Mouse (Mus musculus): ENCODE results near the gene Selenof.

Gene Selenof

DNA sequence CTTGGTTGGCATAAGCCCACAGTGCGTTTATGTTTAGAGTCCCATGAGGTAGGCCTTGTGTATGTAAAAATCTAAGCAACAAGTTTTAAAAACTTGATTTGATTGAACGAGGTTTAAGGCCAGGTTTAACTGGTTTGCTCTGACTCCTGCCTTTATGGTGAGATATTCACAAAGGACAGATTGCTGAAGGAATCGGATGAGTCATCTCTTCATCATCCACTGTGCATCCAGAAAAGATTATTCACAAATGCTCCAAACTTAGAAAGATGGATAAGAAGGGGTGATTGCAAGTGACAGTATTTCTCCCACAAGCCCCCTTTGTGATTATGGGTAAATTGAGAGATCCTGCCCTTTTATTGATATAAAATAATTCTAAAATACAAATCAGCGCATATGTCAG lies 8.8 kb downstream of the Selenof start:
- peaks cover 6% of the 10 kb centered on the region; the same call in 1 of the 2 replicates for H3K36me3 ChIP-seq (ENCODE audit: control insufficient read depth, insufficient read depth, low read length, poor library complexity, severe bottlenecking)
- DNase-seq (ENCODE audit: low read depth, low spot score), result no peak
- H3K27me3 ChIP-seq (ENCODE audit: control insufficient read depth, insufficient read depth, low read length, poor library complexity, severe bottlenecking), result no peaks in the 10 kb centered on the region

DNA sequence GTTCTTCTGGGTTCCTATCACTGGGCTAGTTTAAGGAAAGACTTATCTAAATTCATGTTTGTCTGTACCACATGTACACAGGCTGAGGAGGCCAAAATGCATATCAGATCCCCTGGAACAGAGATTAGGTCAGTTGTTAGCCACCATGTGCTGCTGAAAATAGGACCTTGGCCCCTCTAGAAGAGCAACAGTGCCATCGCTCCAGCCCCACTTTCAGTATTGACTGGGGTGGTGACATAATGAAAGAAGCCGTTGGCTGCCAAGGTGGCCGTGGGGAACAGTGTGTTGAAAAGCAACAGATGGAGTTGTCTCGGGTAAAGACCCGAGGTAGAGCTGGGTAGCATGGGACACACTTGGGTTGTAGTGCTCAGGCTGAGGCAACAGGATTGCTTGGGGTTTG lies 9.7 kb downstream of the Selenof start:
- H3K27me3 ChIP-seq (ENCODE audit: control insufficient read depth, insufficient read depth, low read length, poor library complexity, severe bottlenecking), result no peaks in the 10 kb centered on the region
- peaks cover 6% of the 10 kb centered on the region; the same call in 1 of the 2 replicates for H3K36me3 ChIP-seq (ENCODE audit: control insufficient read depth, insufficient read depth, low read length, poor library complexity, severe bottlenecking)
- DNase-seq (ENCODE audit: low read depth, low spot score), result no peak

DNA sequence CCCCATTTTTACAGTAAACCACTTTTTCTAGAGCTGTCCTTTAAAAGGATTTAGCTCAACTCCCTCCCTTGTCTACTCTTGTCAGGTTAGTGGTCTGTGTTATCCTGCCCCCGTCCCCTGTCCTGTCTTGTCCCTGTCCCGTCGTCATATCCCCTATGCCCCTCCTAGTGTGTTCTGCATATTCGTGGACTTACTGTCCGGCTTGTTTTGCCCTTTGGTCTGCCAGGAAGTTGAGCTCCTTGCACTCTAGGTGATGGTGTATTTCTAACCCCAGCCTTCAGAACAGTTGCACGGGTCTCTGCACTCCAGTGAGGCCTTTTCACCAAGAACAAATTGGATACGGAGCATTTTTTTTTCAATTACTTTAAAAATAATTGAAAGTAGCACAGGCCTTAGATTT lies 10.2 kb downstream of the Selenof start:
- peaks cover 6% of the 10 kb centered on the region; the same call in 1 of the 2 replicates for H3K36me3 ChIP-seq (ENCODE audit: control insufficient read depth, insufficient read depth, low read length, poor library complexity, severe bottlenecking)
- DNase-seq (ENCODE audit: low read depth, low spot score), result no peak

DNA sequence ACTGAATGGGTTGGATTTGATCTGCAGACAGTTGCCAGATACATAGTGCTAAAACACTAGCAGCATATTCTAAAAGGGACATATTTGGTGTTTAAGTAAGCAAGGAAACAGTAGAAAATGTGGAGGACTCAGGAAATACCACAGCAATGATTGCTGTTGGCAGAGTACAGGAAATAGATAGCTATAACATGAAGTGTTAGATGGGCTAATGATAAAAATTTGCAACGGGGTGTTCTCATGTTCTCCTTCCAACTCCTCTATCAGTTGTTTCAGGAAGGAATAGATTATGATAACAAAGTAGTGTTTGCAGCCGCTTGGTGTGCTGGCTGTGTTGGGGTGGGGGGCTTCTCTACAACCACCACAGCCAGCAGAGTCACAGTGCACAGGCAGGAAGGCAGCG lies 11.7 kb downstream of the Selenof start:
- DNase-seq (ENCODE audit: low read depth, low spot score), result no peak

More for the DNA sequence above, 10.2 kb downstream of the Selenof start:
- no peaks in the 10 kb centered on the region for H3K27me3 ChIP-seq (ENCODE audit: control insufficient read depth, insufficient read depth, low read length, poor library complexity, severe bottlenecking)

DNA sequence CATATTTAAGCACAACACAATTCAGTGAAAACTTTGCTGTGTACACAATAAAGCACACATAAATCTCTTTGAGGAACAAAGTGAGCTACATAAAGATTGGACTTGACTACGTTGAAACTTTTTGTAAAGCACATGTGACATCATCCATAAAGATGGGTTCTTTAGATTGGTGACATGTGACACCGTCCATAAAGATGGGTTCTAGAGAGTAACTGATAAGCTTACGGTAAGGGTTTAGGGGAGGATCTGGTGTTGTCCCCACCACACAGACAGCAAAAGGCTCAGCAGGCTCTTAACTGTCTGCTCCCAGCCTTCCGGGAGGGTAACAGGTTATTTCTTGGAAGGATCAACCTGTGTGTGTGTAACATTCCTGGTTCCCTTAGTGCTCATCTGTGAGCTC lies 12.2 kb downstream of the Selenof start:
- no peak for DNase-seq (ENCODE audit: low read depth, low spot score)
- H3K36me3 ChIP-seq (ENCODE audit: control insufficient read depth, insufficient read depth, low read length, poor library complexity, severe bottlenecking), result peaks cover 8% of the 10 kb centered on the region; the same call in 1 of the 2 replicates
- H3K27me3 ChIP-seq (ENCODE audit: control insufficient read depth, insufficient read depth, low read length, poor library complexity, severe bottlenecking), result no peaks in the 10 kb centered on the region

More for the DNA sequence above, 11.7 kb downstream of the Selenof start:
- peaks cover 6% of the 10 kb centered on the region; the same call in 1 of the 2 replicates for H3K36me3 ChIP-seq (ENCODE audit: control insufficient read depth, insufficient read depth, low read length, poor library complexity, severe bottlenecking)
- no peaks in the 10 kb centered on the region for H3K27me3 ChIP-seq (ENCODE audit: control insufficient read depth, insufficient read depth, low read length, poor library complexity, severe bottlenecking)

DNA sequence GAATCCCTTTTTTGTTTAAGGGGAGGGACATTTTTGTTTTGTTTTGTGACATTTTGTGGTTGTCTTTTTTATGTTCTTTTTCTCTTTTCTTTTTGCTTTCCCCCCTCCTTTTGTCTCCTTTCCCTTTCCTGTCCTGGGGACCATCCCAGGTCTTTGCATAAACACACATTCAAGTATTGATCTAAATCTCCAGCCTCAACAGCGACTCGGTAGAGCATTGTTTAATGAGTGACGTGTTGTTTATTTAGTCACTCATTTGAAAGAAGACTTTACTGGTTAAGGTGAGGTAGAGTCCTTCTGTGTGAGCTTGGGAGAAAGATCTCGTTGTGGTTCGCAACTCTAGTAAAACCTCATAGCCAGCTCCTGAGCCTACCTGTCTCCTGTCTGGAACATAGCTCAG lies 13.7 kb downstream of the Selenof start:
- peaks cover 5% of the 10 kb centered on the region; the same call in 1 of the 2 replicates for H3K36me3 ChIP-seq (ENCODE audit: control insufficient read depth, insufficient read depth, low read length, poor library complexity, severe bottlenecking)
- no peak for DNase-seq (ENCODE audit: low read depth, low spot score)
- no peaks in the 10 kb centered on the region for H3K27me3 ChIP-seq (ENCODE audit: control insufficient read depth, insufficient read depth, low read length, poor library complexity, severe bottlenecking)

DNA sequence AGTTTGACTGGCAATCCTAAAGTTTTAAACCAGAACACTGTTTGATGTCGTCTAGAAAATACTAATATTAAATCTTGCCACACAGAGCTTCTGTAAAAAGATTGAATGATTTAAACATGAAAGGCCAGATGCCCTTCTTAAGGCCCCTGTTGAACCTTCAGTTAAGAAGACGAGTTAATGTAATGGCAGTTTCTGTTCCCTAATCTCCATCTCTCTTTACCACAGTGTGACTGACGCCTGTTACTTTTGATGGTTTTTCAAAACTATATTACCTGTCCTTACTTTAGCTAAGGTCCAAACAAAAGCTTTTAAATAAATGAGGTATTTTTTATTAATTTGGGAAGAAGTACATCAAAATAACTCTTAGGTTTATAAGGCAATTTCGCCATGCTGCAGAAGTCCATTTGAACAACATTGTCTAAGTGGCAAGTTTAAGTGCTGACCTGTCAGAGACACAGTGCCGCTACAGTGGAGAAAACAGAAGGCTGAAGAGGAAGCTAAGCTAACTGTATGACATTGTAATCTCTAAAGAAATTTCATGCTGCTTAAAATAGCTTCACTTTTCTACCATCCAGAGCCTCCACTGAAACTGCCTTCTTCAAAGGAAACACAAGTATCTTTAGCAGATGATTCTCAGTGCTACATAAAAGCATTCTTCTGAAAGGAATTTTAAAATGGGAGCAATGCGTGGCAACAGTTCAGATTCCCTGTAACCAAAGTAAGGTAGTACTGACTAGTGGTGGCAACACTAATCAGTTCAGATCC lies 14.9 kb downstream of the Selenof start:
- H3K27me3 ChIP-seq (ENCODE audit: control insufficient read depth, insufficient read depth, low read length, poor library complexity, severe bottlenecking), result no peaks in the 10 kb centered on the region
- DNase-seq (ENCODE audit: low read depth, low spot score), result peak; percentile 60
- H3K36me3 ChIP-seq (ENCODE audit: control insufficient read depth, insufficient read depth, low read length, poor library complexity, severe bottlenecking), result peaks cover 5% of the 10 kb centered on the region; the same call in 1 of the 2 replicates

DNA sequence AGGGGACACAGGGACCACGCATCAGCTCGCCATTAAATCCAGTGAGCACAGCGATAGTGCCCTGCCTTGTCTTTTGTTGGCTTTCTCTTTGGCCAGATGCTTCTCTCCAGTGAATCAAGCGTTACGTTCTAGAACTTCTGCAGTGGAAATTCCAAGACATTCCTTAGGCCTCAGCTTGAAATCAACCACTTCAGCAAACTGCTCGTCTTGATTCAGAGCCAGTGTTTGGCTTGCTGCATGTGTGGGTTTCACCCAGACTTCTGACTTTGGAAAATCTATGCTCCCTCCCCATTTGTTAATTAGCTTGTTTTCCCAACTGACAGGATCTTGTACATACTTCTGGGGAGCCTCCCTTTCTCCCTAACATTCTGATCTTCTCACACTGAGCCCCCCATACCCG lies 16.6 kb downstream of the Selenof start:
- Histone ChIP-seq H3K27me3 (ENCODE audit: control insufficient read depth, insufficient read depth, low read length, poor library complexity, severe bottlenecking) (no peaks in the 10 kb centered on the region), H3K36me3 (ENCODE audit: control insufficient read depth, insufficient read depth, low read length, poor library complexity, severe bottlenecking) (peaks cover 8% of the 10 kb centered on the region; the same call in 1 of the 2 replicates)
- no peak for DNase-seq (ENCODE audit: low read depth, low spot score)

DNA sequence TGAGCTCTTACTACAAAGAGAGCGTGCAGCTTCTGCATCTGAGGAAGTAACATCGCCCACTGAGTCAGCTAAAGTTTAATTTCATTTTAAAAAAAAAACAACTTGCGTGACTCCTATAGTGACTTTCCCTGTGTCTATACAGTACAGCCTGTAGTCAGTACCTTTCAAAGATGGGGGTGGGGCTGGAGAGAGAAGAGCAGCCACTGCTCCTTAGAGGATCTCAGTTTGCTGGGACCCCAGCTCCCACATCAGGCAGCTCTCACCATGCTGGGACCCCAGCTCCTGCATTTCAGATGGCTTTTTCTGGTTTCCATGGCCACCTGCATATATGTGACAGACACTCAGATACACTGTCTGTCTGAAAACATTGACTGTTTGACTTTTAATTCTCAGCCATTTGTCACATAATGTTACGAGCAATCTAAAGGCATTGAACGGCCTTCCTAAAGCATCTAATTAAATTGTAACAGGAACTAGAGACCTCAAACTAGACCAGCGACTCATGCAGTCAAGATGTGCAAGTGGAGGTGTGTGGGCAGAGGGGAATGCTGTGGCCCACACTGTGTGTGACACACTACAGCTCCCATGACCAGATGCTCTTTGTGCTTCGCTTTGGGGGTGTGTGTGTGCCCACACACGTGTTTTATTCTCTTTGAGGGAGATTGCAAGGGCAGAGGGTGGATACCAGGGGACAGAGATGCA lies 19.2 kb downstream of the Selenof start:
- Histone ChIP-seq H3K36me3 (ENCODE audit: control insufficient read depth, insufficient read depth, low read length, poor library complexity, severe bottlenecking) (peaks cover 8% of the 10 kb centered on the region; the same call in 1 of the 2 replicates), H3K27me3 (ENCODE audit: control insufficient read depth, insufficient read depth, low read length, poor library complexity, severe bottlenecking) (no peaks in the 10 kb centered on the region)
- no peak for DNase-seq (ENCODE audit: low read depth, low spot score)

DNA sequence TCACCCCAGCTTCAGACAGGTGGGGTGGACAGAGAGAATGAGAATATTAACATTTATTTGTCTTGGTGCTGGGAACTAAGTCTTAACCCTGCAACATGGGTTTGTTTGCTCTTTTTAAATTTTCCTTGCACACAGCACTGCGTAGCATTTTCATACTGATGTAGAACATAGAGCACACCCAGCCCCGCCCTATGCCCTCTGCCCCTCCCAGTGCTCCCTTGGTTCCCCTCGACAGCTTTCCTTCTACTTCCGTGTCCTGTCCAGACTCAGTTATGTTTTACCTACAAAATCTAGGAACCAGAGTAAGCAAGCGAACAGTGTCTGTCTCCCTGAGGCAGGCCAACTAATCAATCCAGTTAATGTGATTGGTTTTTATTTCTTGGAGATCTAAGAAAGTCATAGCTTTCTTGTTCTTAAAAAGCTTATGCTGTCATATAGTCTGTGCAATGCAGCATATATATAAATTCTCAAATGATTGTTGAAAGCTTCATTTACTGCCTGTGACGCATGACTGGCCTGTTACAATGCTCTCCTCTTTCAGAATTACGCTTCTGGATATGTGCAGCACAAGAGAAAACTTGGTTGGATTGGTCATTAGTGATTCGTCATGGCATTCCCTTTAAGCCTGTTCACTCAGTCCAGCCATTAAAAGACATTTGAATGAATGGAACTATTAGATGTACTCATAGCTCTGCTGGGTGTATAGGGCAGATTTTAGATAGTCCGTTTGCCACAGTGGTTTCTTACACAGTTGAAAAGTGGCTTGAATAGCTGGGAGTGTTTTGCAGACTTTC lies 23.1 kb downstream of the Selenof start:
- no peak for DNase-seq (ENCODE audit: low read depth, low spot score)
- peaks cover 9% of the 10 kb centered on the region for H3K36me3 ChIP-seq (ENCODE audit: control insufficient read depth, insufficient read depth, low read length, poor library complexity, severe bottlenecking)
- H3K27me3 ChIP-seq (ENCODE audit: control insufficient read depth, insufficient read depth, low read length, poor library complexity, severe bottlenecking), result no peaks in the 10 kb centered on the region

DNA sequence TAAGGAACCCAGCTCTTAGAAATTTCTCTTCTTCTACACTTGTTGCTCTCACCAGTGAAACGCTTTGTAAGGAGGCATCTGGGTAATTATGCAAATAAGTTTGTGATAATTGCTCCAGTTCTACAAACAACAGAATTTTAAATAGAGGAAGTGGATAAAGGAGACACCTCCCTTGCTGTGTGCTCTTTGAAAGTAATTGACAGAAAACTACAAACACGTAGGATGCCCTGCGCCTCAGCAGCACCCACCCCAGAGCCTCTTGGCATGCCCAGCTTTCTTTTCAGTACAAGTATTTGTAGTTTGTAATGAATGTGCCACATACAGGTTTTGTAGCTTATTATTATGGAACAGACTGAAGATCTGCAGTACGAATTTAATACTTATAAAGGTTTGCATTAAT lies 27.0 kb downstream of the Selenof start:
- DNase-seq (ENCODE audit: low read depth, low spot score), result no peak
- Histone ChIP-seq H3K36me3 (ENCODE audit: control insufficient read depth, insufficient read depth, low read length, poor library complexity, severe bottlenecking) (peaks cover 4% of the 10 kb centered on the region), H3K27me3 (ENCODE audit: control insufficient read depth, insufficient read depth, low read length, poor library complexity, severe bottlenecking) (no peaks in the 10 kb centered on the region)

DNA sequence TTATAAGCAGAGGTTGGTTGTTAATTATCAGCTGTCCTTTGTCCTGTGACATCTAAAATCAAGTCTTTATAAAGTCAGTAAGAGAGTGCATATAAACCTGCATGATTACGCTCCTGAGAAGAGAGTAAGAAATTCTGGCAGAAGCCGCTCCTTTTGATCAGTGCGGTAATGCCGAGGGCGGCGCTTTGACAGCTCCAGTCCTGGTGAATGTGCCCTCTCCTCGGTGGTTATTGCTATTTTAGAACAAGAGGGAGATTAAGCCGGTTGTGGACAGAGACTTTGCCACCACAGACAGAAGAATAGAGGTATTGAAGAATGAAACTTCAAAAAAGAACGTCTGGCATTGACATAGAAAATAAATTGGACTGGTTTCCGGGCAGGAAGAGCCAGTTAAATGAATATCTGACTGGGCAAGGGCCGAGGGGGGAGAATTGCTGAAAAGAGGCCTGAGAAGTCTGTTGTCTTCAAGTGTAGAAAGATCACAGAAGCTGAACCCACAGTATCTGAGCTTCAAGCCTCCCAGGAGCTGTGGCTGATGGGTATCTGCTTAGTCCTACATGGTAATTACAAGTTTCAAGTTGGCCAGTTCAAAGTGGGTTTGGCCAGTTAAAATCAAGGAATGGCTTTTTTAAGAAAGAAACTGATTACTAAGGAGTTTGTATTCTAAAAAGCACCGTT lies 27.8 kb downstream of the Selenof start:
- Histone ChIP-seq H3K27me3 (ENCODE audit: control insufficient read depth, insufficient read depth, low read length, poor library complexity, severe bottlenecking) (no peaks in the 10 kb centered on the region), H3K36me3 (ENCODE audit: control insufficient read depth, insufficient read depth, low read length, poor library complexity, severe bottlenecking) (peaks cover 4% of the 10 kb centered on the region)
- DNase-seq (ENCODE audit: low read depth, low spot score), result no peak

DNA sequence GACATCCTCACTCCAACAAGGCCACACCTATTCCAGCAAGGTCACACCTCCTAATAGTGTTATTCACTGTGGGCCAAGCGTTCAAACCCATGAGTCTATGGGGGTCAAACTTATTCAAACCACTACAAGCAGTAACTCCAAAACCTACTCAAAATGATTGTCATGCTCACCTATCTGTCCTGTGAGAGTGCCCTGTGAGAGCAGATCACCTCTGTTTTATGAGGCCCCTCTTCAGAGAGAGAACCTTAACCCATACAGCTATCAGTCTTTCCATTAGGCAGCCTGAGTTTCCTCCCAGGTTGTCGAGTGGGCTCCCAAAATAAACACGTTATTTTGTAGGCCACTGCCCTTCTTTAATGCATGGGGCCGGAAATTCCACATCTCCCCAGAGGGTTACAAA lies 32.3 kb downstream of the Selenof start:
- no peaks in the 10 kb centered on the region for H3K27me3 ChIP-seq (ENCODE audit: control insufficient read depth, insufficient read depth, low read length, poor library complexity, severe bottlenecking)
- DNase-seq (ENCODE audit: low read depth, low spot score), result no peak
- peaks cover 2% of the 10 kb centered on the region for H3K36me3 ChIP-seq (ENCODE audit: control insufficient read depth, insufficient read depth, low read length, poor library complexity, severe bottlenecking)

DNA sequence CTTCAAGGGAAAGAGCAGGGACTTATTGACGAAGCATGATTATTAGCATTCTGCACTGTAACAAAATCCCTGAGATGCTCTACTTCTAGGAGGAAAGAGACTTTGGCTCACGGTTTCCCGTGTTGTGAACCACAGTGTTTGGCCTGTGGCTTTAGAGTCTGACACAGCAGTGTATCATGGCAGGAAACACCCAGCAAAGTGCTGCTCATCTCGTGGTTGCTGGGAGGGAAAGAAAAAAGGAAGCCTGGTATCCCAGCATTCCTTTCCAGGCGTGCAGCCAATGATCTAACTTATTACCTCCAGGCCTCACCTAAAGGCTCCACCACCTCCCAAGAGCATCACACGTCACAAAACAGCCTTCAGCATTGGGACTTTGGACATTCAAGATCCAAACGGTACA lies 32.7 kb downstream of the Selenof start:
- no peaks in the 10 kb centered on the region for H3K27me3 ChIP-seq (ENCODE audit: control insufficient read depth, insufficient read depth, low read length, poor library complexity, severe bottlenecking)
- H3K36me3 ChIP-seq (ENCODE audit: control insufficient read depth, insufficient read depth, low read length, poor library complexity, severe bottlenecking), result peaks cover 2% of the 10 kb centered on the region
- DNase-seq (ENCODE audit: low read depth, low spot score), result no peak
